Mouse (Mus musculus): Measurements from ENCODE around the gene Bckdhb.

GRCm38 (mm10) chr9:83924878-83925687 is at the start of gene Bckdhb:
- TF ChIP-seq CTCF (IDR thresholded peaks at IDR 0.05; ENCODE audit: low read depth, low read length) (no peak), POLR2AphosphoS5 (IDR thresholded peaks at IDR 0.05; ENCODE audit: insufficient replicate concordance, low read depth, low read length) (no peak), TAL1 (conservative IDR thresholded peaks at IDR 0.05; ENCODE audit: low read depth, low read length) (no peak), GATA1 (IDR thresholded peaks at IDR 0.05; ENCODE audit: borderline replicate concordance, low read length) (no peak), GATA2 (IDR thresholded peaks at IDR 0.05; ENCODE audit: borderline replicate concordance, low read depth, low read length) (no peak)
